Mouse (Mus musculus) erythroblast, embryonic 14.5 days (primary cell): ENCODE results near the gene Tead1.

ENCODE experiments used
- GATA1 ChIP-seq: IDR thresholded peaks from 2 replicates; pipeline ENCODE4 v1.6.1; 2012; ENCODE audit warnings: low read length, inconsistent platforms, mixed read lengths
- TAL1 ChIP-seq: IDR thresholded peaks from 3 replicates; pipeline ENCODE4 v1.6.1; 2012; ENCODE audit warnings: low read length, inconsistent platforms, mixed read lengths

GRCm38 (mm10) chr7:112716701-112717100 is 37.6 kb downstream of the Tead1 start:
- TF ChIP-seq TAL1 = no peak
- no peak for TF ChIP-seq GATA1
